Mouse (Mus musculus) erythroblast, embryonic 14.5 days (primary cell): ENCODE measurements around the gene Tnfrsf12a. TPM values are rescaled to one million over a fixed set of nuclear protein-coding genes. Genes with fewer than 3 reads are reported as not detected.

ENCODE experiments used
- H3K27me3 ChIP-seq: 2 replicates; pipeline ENCODE4 v1.6.1; 2012; ENCODE audit warnings: inconsistent platforms; ENCODE audit not compliant: control insufficient read depth
- H3K36me3 ChIP-seq: 2 replicates; pipeline ENCODE4 v1.6.1; 2012; ENCODE audit warnings: mild to moderate bottlenecking, inconsistent platforms; ENCODE audit not compliant: control insufficient read depth
- H3K4me1 ChIP-seq: 2 replicates; pipeline ENCODE4 v1.6.1; 2012; ENCODE audit warnings: inconsistent platforms; ENCODE audit not compliant: control insufficient read depth
- H3K4me3 ChIP-seq: replicated peaks from 2 replicates; pipeline ENCODE3; 2012; ENCODE audit warnings: moderate library complexity, mild to moderate bottlenecking, inconsistent platforms
- H3K9me3 ChIP-seq: 2 replicates; pipeline ENCODE4 v1.6.1; 2012; ENCODE audit warnings: low read length, inconsistent platforms, mixed read lengths; ENCODE audit not compliant: control insufficient read depth
- GATA1 ChIP-seq: IDR thresholded peaks from 2 replicates; pipeline ENCODE4 v1.6.1; 2012; ENCODE audit warnings: low read length, inconsistent platforms, mixed read lengths
- TAL1 ChIP-seq: IDR thresholded peaks from 3 replicates; pipeline ENCODE4 v1.6.1; 2012; ENCODE audit warnings: low read length, inconsistent platforms, mixed read lengths
- polyA plus RNA-seq: library from polyadenylated mRNA; stranded (reverse); fragments of >175 nt; gene quantifications from 2 replicates; pipeline ENCODE4 v1.2.3, GENCODE M21; 2012

Tnfrsf12a gene
- polyA plus RNA-seq, 1 experiment, result 0.05 TPM

GRCm38 (mm10) chr17:23660117-23660875 is 17.0 kb downstream of the Tnfrsf12a start, which contains the start of gene Bicdl2:
TSS of gene Bicdl2 (plus strand) at chr17:23660506.
- Histone ChIP-seq H3K9me3 (no peaks in the 10 kb centered on the region), H3K4me1 (peaks cover 4% of the 10 kb centered on the region), H3K36me3 (no peaks in the 10 kb centered on the region), H3K4me3 (no peak within 1 kb of the TSS), H3K27me3 (peaks cover 50% of the 10 kb centered on the region)
- TF ChIP-seq TAL1 (no peak), GATA1 (no peak)

GRCm38 (mm10) chr17:23658450-23658849 is 18.8 kb downstream of the Tnfrsf12a start:
- Histone ChIP-seq H3K4me1 (peaks cover 4% of the 10 kb centered on the region), H3K27me3 (peaks cover 46% of the 10 kb centered on the region), H3K4me3 (no peak overlapping the region), H3K36me3 (no peaks in the 10 kb centered on the region), H3K9me3 (no peaks in the 10 kb centered on the region)
- TF ChIP-seq TAL1, result no peak
- no peak for TF ChIP-seq GATA1

DNA sequence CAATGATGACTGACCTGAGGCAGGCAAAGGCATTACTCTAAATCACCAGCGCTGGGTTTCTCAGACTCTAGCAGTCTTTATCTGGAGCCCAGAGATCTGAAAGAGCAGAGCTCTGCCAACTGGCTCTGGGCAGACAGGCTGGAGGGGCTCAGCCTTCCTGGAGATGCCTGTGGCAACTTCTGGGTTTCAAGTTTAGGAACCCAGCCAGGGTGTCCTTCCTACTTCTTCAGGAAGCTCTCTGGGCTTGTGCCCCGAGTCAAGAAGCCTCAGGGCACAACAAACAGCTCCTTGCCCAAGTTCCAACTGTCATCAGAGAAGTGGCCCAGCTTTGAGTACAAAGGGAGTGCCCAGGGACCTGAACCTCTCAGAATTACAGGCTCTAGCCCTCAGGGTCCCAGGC is 22.9 kb downstream of the Tnfrsf12a start:
- TF ChIP-seq TAL1 (no peak), GATA1 (no peak)
- Histone ChIP-seq H3K4me1 (no peaks in the 10 kb centered on the region), H3K4me3 (no peak overlapping the region), H3K27me3 (peaks cover 8% of the 10 kb centered on the region), H3K36me3 (no peaks in the 10 kb centered on the region), H3K9me3 (no peaks in the 10 kb centered on the region)

DNA sequence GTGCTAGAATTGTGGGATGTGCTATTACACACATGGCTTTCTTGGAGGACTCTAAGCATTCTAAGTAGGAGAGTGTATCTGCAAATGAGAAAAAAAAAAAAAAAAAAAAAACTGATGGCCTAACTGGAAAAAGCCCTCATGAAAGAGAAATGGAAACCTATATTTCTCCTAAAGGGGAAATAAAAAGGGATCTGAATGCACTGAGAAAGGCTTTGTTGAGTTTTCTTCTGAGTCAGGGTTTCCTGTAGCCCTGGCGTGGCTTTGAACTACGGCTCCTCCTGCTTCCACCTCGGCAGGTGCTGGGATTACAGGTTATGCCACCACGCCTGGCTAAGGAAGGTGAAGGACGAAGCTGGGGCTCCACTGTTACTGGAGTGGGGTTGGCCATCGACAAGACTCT is 23.3 kb downstream of the Tnfrsf12a start:
- Histone ChIP-seq H3K4me1 (no peaks in the 10 kb centered on the region), H3K4me3 (no peak overlapping the region), H3K36me3 (no peaks in the 10 kb centered on the region), H3K27me3 (peaks cover 4% of the 10 kb centered on the region), H3K9me3 (no peaks in the 10 kb centered on the region)
- TF ChIP-seq GATA1 (no peak), TAL1 (no peak)

GRCm38 (mm10) chr17:23653324-23653723 is 23.9 kb downstream of the Tnfrsf12a start:
- Histone ChIP-seq H3K9me3 (no peaks in the 10 kb centered on the region), H3K4me3 (no peak overlapping the region)
- TF ChIP-seq TAL1, result no peak
- no peak for TF ChIP-seq GATA1

DNA sequence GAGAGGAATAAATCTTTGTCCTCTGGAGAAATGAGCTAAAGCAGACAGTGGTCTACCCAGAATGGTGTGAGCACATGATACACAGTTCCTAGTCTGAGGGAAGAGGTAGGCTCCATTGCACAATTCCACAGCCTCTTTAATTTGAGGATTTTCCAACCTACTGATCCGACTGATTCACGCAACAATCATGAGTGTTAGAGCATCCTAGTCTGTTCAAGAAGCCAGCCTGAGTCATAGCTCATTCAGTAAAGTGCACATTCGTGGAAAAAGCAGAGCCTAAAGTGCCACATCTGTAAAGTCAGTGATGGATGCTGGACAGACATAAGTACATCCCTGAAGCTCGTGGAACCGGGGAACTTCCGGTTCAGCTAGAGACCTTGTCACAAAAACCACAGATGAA is 25.9 kb downstream of the Tnfrsf12a start:
- no peaks in the 10 kb centered on the region for H3K4me1 ChIP-seq
- no peaks in the 10 kb centered on the region for H3K36me3 ChIP-seq
- TF ChIP-seq TAL1, result no peak
- TF ChIP-seq GATA1, result no peak

More at GRCm38 (mm10) chr17:23653324-23653723, 23.9 kb downstream of the Tnfrsf12a start:
- Histone ChIP-seq H3K27me3 (peaks cover 2% of the 10 kb centered on the region; the same call in 1 of the 2 replicates), H3K4me1 (no peaks in the 10 kb centered on the region), H3K36me3 (no peaks in the 10 kb centered on the region)

DNA sequence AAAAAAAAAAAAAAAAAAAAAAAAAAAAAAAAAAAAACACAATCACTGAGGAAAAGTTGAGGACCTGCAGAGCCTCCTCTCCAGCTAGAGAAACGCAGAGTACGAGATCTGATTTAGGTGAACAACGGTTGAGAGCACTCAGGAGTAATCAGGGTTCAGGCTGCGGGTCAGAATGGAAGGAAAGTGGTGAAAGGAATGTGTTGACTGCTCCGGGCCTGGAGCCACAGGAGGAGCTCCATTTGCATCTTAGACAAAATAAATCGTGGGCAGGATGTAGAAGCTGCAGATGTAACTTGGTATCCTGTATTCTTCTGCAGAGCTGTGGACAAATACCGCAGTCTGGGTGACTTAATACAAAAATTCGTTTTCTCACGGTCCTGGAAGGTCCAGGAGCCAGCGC is 31.4 kb downstream of the Tnfrsf12a start:
- no peaks in the 10 kb centered on the region for H3K4me1 ChIP-seq
- no peaks in the 10 kb centered on the region for H3K36me3 ChIP-seq
- H3K9me3 ChIP-seq, result no peaks in the 10 kb centered on the region; the same call in 1 of the 2 replicates
- peaks cover 32% of the 10 kb centered on the region for H3K27me3 ChIP-seq
- TF ChIP-seq GATA1, result no peak
- no peak for TF ChIP-seq TAL1
- H3K4me3 ChIP-seq, result no peak overlapping the region

More for the DNA sequence above, 25.9 kb downstream of the Tnfrsf12a start:
- Histone ChIP-seq H3K27me3 (peaks cover 6% of the 10 kb centered on the region), H3K4me3 (no peak overlapping the region), H3K9me3 (no peaks in the 10 kb centered on the region)

- Histone ChIP-seq H3K4me3 (no peak within 1 kb of the TSS), H3K9me3 (no peaks in the 10 kb centered on the region; the same call in 1 of the 2 replicates), H3K4me1 (no peaks in the 10 kb centered on the region), H3K27me3 (peaks cover 32% of the 10 kb centered on the region), H3K36me3 (no peaks in the 10 kb centered on the region)
- TF ChIP-seq GATA1, result no peak
- TF ChIP-seq TAL1, result no peak
These were observed 32.4 kb downstream of the Tnfrsf12a start, which contains the start of gene Mmp25 for GRCm38 (mm10) chr17:23644613-23645495. TSS of gene Mmp25 (minus strand) at chr17:23645277.

DNA sequence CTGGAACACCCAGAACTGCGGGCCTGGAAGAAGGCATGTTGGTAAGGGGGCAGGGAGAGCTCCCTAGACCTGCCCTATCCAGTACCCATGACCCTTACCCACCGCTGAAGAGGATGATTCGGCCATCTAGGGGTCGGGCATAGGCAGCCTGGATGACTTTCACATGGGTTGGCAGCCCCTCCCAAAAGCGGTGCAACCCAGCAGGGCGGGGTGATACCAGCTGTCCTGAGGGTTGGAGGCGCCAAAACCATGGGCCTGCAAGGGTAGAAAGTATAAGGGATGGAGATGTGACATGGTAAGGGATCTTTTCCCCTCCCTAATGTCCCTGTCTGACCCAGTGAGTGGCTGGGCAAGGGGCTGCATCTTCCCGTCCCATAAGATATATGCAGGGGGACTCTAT is 46.0 kb downstream of the Tnfrsf12a start:
- TF ChIP-seq GATA1, result no peak
- TF ChIP-seq TAL1, result no peak
- Histone ChIP-seq H3K9me3 (no peaks in the 10 kb centered on the region), H3K36me3 (no peaks in the 10 kb centered on the region), H3K27me3 (peaks cover 4% of the 10 kb centered on the region; the same call in 1 of the 2 replicates), H3K4me1 (no peaks in the 10 kb centered on the region), H3K4me3 (no peak overlapping the region)
